Mouse (Mus musculus) adrenal gland, postnatal 25 days (tissue): ENCODE measurements around the gene Kcnc1. TPM values are rescaled to one million over a fixed set of nuclear protein-coding genes. Genes with fewer than 3 reads are reported as not detected.

ENCODE experiments used
- DNase-seq: peaks from one replicate; pipeline ENCODE4 v3.0.0; 2021; ENCODE audit warnings: mixed read lengths
- total RNA-seq: library from RNA; stranded (reverse); gene quantifications from 2 replicates; pipeline ENCODE4 v1.2.3, GENCODE M21; 2021

Kcnc1 gene
- total RNA-seq, 1 experiment from 2014 or later: 0.33 TPM

DNA sequence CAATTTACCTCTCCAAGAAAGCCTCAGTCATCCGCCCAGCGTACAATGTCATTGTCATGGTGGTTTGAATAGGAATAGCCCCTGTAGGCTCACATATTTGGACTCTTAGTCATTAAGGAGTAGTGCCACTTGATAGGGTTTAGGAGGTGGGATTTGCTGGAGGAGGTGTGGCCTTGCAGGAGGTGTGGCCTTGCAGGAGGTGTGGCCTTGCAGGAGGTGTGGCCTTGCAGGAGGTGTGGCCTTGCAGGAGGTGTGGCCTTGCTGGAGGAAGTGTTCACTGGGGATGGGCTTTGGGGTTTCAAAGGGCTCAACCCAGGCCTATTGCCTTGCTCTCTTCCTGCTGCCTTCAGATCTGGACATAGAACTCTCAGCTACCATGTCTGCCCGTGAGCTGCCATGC is 81.2 kb downstream of the Kcnc1 start:
- DNase-seq: no peak

DNA sequence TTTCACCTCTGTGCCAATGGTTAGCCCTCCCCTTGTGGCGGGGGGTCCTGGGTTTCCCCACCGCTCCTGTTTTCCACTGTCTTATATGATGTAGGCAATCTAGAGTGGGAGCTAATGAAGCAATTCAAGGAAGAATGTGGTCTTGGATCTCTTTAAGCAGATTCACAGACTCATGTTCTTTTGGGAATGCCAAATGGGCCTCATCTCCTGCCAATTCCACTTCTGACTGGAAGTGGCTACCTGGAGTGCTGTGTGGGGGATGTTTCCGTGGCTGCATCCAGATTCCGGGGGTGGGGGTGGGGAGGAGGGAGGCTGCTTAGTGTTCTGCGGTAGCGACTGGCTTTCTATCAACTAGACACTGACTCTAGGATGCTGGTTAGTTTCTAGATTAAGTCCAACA is 83.5 kb downstream of the Kcnc1 start:
- no peak for DNase-seq

DNA sequence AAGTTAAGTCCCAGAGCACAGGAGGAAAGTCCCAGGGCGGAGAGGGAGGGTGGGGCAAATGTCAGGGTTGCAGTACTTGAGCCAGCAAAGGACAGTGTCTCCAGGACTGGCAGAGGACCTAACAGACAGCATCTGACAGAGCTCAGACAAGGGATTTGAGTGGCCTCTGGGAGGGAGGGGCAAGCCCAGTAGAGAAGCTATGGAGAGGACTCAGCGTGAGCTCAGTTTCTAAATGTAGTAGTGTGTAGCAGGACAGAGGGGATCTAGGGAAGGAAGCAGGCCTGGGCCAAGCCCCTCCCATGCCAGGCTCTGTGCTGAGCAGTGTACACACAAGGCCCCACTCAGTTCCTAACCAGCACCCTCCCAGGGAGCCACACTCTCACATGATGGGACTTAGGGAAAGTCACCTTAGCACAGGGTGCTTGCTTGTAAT is 85.8 kb downstream of the Kcnc1 start:
- DNase-seq: no peak

DNA sequence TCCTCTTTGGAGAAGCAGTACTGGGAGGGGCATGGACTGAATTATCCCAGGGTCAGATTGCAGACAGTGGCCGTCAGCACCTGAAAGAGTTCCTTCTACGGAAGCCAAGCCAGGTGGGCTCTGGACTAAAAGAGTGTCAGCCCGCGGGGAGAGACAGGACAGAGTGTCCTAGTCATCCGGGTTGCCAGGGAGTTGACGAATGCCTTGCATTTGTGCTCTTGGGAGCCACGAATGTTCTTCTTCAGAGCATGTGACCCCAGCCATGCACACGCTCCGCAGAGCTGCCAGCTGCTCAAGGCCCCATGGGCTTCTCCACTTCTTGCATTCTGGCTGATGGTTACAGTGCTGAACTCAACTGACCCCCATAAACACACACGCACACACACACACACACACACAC is 86.8 kb downstream of the Kcnc1 start:
- DNase-seq: no peak

DNA sequence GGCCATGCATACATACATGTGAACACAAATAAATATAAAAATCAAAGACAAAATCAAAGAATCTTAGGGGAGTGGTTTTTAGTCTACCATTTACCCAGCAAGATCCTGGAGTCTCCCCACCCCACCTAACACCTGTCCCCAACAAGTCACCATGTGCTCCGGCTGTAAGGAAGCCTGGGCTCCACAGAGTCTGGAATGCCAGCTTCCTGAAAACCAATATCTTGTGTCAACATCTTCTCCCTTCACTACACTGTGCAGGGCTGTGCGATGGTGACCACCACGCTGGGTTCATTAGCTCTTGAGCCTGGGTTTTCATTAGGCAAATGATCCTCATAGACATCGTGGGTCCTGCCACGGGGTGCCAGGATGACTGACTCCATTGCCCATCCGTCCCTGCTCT is 87.9 kb downstream of the Kcnc1 start:
- no peak for DNase-seq

DNA sequence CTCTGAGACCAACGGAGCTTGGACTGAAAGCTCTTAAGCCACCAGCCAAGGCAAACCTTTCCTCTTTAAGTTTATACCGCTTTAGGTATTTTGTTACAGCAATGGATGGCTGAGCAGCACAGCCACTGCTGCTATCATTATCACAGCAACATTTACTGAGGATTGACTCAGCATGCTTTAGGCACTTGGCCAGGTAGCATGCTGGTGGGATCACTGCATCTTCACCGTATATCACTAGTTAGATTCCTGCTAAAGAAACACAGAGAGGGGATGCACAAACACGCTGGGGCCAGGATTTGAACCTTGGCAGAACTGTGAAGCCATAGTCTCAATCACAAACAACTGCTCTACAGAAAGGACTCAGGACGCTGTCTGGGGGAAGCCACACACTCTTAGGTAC is 90.5 kb downstream of the Kcnc1 start:
- DNase-seq: no peak

DNA sequence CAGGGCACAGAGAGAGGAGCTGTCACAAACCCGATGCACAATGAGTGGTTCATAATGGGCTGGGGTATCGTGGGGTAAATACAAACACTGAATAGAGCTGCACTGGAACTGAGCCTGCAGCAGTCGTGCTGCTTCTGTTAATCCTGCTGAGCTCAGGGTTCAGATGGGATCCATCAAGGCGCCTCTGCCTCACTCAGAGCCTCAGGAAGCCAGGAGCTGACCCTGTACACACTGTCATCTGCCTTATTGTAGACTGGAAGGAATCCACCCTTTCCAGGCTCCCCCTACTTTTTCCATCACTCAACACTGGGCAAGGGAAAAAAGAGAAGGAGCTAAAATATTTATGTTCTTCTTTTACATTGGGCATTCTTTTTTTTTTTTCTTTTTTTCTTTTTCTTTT is 91.1 kb downstream of the Kcnc1 start:
- no peak for DNase-seq

Other genes with a start within 250 kb of the Kcnc1 start
- 1.0 and 1.8 TPM in 2 replicates for gene Abcc8, start 216.5 kb upstream of the Kcnc1 start, total RNA-seq
- 2.5 and 2.7 TPM in 2 replicates for gene Ush1c, start 158.0 kb upstream of the Kcnc1 start, total RNA-seq
- gene Otog, start 155.5 kb upstream of the Kcnc1 start, total RNA-seq: 2.3 and 2.4 TPM in 2 replicates
- not detected in 2 replicates for gene Myod1, start 20.0 kb upstream of the Kcnc1 start, total RNA-seq
- gene Sergef, start 243.3 kb downstream of the Kcnc1 start, total RNA-seq: 19.8 and 29.4 TPM in 2 replicates